Mouse (Mus musculus): ENCODE data around the gene Hoxa7. TPM values are rescaled to one million over a fixed set of nuclear protein-coding genes. Genes with fewer than 3 reads are reported as not detected.

Gene Hoxa7
- polyA plus RNA-seq, 2 experiments from 2014 or later = not detected

- no peak for ATAC-seq
Measured at GRCm38 (mm10) chr6:52190410-52190809, 31.2 kb downstream of the Hoxa7 start.

GRCm38 (mm10) chr6:52189909-52190308 lies 31.7 kb downstream of the Hoxa7 start:
- ATAC-seq = no peak

GRCm38 (mm10) chr6:52189172-52189591 lies 32.5 kb downstream of the Hoxa7 start:
- no peak for ATAC-seq

DNA sequence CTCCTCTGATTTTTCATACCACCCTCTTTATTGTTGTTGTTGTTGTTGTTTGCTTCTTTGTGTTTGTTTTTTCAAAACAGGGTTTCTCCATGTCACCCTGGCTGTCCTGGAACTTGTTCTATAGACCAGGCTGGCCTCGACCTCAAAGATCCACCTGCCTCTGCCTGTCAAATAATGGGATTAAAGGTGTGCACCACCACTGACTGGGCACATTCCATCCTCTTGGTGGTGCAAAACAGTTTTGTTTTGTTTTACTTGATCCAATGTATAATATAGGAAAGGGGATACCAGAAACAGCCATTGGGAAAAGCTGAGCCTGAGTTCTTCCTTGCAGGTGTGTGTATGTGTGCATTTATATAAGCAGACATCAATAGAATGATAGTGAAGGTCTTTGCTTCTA lies 35.2 kb downstream of the Hoxa7 start:
- ATAC-seq = no peak

GRCm38 (mm10) chr6:52185834-52186233 lies 35.8 kb downstream of the Hoxa7 start:
- no peak for ATAC-seq

- ATAC-seq = no peak
Measured at GRCm38 (mm10) chr6:52185222-52185621, 36.4 kb downstream of the Hoxa7 start.

- no peak for ATAC-seq
Measured at GRCm38 (mm10) chr6:52184668-52185067, 37.0 kb downstream of the Hoxa7 start.

DNA sequence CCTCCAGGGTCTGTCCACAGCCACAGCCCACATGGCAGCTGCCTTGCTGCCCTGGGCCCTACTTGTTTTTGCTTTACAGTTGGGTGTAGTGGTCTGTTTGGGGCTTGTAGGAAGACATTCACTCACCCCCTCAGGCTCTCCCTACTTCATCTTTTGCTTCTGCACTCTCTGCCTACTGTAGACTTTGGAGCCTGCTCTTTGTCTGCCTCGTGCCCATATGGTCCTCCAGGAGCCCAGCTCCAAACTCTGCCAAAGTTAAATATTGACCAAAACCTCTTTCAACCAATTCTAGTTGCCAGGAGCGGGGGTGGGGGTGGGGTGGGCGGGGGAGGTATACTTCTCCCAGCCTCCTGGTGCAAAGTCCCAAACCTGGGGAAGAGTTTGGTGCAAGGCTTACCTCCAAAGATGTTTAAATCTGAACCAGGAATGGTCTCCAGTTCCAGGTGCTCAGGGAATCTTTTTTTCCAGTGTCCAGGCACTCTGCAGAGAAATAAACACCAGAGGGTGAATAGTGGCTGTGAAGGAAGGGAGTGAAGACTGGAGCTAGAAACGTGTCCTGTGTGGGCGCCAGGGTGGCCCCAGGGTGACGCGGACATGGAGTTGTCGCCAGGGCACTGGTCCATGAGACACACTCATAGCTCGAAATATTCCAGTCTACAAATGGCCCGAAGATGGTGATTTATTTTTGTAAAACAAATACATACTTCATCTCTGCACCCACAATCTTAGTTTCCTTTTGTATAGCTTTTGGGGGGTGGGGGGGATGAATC lies 38.2 kb downstream of the Hoxa7 start:
- ATAC-seq = no peak

- ATAC-seq = no peak
Measured at GRCm38 (mm10) chr6:52182793-52183192, 38.9 kb downstream of the Hoxa7 start.

- no peak for ATAC-seq
Measured at GRCm38 (mm10) chr6:52182030-52182429, 39.6 kb downstream of the Hoxa7 start.

- no peak for ATAC-seq
Measured at GRCm38 (mm10) chr6:52180726-52181125, 40.9 kb downstream of the Hoxa7 start.

DNA sequence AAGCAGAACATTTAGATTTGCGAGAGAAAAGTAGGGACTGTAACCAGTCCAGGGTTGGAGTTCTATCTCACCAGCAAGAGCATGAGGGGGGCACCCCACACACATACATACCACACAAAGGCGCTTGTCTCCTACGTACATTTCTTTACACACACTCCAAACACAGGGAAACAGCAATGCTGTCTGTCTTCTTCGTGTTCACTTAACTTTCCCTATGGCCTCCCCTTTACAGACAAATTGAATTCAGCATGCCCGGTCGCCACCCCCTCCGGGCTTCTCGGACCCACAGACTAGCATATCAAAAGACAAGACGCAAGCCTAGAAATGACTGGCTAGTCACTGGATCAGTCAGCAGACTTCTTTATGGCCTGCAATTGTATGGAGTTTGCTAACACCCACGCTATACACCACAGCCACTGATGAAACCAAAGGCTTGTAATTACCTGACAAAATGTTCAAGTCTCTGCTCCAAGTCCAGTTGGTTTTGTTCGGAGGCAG lies 41.4 kb downstream of the Hoxa7 start:
- no peak for ATAC-seq

DNA sequence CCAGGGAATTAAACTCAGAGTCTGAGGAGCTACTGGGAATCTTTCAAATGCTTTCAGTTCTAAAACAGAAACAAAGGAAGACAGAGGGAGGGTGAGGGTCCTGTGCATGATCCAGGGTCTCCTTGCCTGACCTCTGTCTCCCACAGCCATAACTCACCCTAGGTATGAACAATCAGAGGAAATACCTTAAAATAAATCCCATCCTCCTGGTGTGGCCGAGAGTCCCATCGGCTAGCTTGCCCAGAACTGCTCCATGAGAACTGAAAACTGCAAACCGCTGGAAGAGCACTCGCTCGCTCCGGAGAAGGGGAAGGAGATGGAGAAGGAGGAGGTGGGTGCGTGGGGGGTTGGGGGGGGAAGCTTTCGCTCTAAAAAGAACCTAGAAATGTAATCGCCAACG lies 42.0 kb downstream of the Hoxa7 start:
- no peak for ATAC-seq

- no peak for ATAC-seq
Measured at GRCm38 (mm10) chr6:52178918-52179665, 42.6 kb downstream of the Hoxa7 start.

DNA sequence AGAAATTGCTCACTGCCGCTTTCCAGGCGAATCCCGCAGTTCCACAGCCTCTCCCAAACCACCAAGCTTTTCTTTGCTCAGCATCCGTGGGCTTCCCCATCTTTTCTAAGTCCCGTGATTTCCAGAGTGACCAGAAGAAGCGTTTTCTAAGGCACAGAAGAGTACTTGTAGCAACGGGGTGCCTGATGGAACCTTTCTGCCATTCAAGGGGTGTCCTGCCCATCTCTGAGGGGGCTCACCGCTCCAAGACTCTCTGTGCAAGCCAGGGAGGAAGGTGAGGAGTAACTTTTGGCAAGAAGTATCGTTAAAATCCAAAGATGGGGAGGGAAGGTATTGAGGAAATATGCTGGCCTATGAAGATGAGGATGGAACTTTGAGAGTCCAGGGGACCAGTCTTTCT lies 43.8 kb downstream of the Hoxa7 start:
- ATAC-seq = no peak

DNA sequence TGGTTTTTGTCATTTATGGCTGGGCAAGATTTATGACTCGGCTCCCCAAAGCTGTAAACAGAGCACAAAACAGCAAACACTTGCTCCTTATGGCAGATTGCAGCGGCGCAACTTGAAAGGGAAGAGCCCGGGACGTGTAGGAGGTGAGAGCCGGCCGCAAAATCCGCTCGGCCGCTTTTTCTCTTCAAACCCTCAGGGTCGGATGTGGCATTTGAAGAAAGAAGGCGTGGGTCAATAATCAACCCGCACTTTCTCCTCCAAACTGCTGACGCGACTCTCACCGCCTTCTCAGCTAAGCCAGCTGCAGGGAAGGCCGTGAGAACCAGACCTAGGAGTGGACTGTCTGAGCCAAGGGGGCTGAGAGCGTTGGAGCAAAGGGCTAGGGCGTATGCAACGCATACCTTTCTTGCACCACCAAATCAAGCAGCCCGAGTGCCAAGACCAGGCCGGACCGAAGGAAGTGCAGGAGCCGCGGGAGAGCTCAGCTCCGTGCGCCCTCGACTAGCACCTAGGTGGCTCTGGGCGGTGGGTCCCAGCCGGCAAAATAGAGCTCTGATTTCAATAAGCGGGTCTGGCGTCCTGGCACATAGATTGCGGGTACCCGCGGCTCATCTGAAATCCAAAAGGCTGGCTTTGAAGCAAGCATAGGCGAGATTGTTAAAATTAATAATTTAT lies 44.5 kb downstream of the Hoxa7 start, which contains the start of gene 5730596B20Rik:
5730596B20Rik (plus strand) TSS at position 438 of the 675 bp plus-strand sequence.
- ATAC-seq = no peak

DNA sequence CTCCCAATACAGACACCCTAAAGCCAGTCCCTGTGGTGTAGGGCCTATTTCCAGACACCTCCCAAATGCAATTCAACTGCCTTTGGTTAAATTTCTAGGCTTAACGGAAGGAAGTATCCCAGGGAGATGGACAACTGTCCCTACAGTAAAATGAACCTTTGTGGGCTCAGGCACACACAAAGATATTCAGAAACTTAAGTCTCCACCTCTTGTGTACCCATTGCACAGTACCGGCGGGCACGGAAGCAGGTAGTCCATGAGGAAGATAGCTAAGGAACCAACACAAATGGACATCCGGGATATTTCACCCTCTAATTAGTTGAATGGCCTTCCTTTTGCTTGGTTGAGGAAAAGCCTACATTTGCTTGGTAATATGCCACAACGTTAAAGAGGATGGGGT lies 45.3 kb downstream of the Hoxa7 start:
- ATAC-seq = no peak

DNA sequence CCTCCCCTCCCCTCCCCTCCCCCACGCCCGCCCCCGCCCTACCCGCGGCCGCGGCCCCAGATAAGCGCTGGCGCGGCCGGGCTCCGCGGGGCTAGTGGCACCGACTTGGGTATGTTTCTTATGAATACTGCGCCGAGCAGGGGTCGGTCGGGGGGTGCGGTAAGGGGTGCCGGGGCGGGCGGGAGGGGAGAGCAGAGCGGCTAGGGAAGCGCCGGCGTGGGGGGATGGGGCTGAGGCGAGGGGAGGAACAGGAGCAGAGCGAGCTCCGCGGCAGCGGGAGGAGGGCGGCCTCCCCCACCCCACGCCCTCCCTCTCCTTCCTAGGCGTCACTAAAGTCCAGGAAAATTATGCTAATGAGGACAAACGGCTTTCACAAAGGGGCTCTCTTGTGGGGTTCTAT lies 45.8 kb downstream of the Hoxa7 start:
- ATAC-seq = no peak

GRCm38 (mm10) chr6:52174968-52175751 lies 46.5 kb downstream of the Hoxa7 start:
- no peak for ATAC-seq

GRCm38 (mm10) chr6:52173648-52174047 lies 48.0 kb downstream of the Hoxa7 start:
- ATAC-seq = no peak

DNA sequence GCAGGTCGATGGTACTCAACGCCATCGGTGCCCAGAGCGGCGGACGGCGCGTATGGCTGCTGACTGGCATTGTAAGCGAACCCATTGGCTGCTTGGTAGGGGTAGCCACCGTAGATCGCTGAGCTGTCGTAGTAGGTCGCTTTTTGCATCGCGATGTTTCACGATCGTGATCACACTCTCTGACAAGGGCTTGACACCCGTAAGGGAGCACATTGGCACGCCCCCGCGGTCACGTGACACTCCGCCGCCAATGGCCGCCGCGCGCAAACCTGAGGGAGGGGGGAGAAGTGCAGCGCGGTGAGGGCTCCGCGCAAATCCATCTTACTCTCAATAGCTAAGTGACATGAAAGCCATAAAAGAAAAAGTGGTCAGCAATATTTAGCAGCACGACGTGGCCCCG lies 49.2 kb downstream of the Hoxa7 start:
- no peak for ATAC-seq

GRCm38 (mm10) chr6:52171938-52172337 lies 49.7 kb downstream of the Hoxa7 start:
- ATAC-seq = no peak

Data from activated CD4-positive, CD25-positive, alpha-beta regulatory T cell, adult 4 months (primary cell).